Mouse (Mus musculus): Measurements from ENCODE around the gene Pgbd5. TPM values are rescaled to one million over a fixed set of nuclear protein-coding genes. Genes with fewer than 3 reads are reported as not detected.

The Pgbd5 gene
- polyA plus RNA-seq, 1 experiment from 2014 or later, result 0.15 TPM

DNA sequence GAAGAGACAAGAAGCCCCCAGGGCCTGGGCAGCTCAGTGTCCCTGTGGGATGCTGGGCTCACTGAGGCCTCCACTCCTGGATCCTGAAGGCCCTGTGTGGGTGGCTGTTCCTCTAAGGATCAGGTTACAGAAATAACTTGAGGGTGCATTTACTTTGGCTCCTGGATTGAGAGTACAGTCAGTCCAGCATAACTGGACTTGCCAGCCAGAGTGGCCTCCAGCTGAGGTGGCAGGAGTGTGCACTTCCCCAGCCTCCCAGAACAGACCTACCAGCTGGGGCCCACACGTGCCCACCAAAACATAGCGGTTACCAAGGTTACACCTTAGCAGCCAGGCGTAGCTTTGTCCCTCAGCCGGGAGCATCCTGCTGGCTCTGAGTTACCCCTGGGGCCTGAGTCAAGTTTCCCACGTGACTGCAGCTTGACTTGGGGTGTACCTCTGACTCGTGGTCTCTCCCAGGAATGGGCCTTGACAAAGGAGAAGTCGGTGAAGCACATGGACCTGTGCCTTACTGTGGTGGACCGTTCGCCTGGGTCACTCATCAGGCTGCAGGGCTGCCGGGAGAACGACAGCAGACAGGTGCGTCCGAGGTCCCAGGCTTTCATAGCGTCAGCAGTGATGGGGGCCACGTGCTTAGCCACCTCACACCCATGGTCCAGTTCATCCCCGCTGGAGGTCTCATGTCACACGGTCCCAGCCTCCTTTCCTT is 98.9 kb downstream of the Pgbd5 start:
- Histone ChIP-seq H3K4me3 (replicated peaks) (no peak overlapping the region), H3K4me1 (replicated peaks) (peaks cover 5% of the 10 kb centered on the region), H3K9me3 (replicated peaks) (no peaks in the 10 kb centered on the region), H3K4me2 (no peak overlapping the region), H3K9ac (no peak overlapping the region), H3K27ac (replicated peaks) (no peak overlapping the region), H3K27me3 (no peaks in the 10 kb centered on the region), H3K36me3 (replicated peaks) (peaks cover 42% of the 10 kb centered on the region)
- no peak for ATAC-seq (ENCODE audit: insufficient read depth)
- 83% methylated on average over 17 of the region's 17 CpGs for WGBS (ENCODE audit: insufficient replicate concordance)

DNA sequence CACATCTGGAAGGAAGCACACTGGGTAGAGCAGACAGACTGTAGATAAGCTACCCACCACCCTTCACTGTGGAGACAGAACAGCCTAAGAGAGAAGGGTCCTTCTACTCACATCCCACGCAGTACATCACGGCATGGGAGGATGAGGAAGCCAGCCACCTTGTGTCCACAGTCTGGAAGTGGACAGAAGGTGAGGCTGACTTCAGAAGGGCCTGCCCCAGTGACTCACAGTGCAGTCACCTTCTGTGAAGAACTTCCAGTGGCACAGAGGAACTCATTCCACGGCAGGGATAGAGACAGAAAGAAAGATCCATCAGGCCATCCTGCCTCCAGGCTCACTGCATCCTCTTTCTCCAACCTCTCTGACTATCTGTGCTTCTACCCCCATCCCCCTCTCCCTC is 99.7 kb downstream of the Pgbd5 start:
- H3K4me3 ChIP-seq (replicated peaks), result no peak overlapping the region
- no peaks in the 10 kb centered on the region for H3K27me3 ChIP-seq
- H3K9ac ChIP-seq, result no peak overlapping the region
- H3K27ac ChIP-seq (replicated peaks), result no peak overlapping the region
- WGBS (ENCODE audit: insufficient replicate concordance), result 76% methylated on average over 3 of the region's 3 CpGs
- peaks cover 5% of the 10 kb centered on the region for H3K4me1 ChIP-seq (replicated peaks)
- H3K36me3 ChIP-seq (replicated peaks), result peaks cover 46% of the 10 kb centered on the region
- H3K9me3 ChIP-seq (replicated peaks), result no peaks in the 10 kb centered on the region
- ATAC-seq (ENCODE audit: insufficient read depth), result no peak
- H3K4me2 ChIP-seq, result no peak overlapping the region

DNA sequence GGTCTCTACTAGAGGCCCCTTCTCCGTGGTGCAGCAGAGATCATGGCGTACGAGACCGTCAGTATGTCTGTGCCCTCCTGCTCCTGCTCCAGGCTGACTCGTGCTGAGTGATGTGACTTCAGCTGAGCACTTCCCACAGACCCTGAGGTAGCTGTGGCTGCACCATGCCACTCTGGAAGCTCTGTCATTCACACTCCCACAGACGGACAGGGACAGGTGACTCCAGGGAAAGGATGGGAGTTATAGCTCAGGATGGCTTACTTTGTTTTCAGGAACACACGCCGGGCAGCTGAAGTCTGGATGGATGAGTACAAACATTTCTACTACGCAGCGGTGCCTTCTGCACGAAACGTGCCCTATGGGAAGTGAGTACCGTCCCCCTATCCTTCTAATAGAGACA is 103.2 kb downstream of the Pgbd5 start:
- no peak overlapping the region for H3K4me3 ChIP-seq (replicated peaks)
- no peak for ATAC-seq (ENCODE audit: insufficient read depth)
- no peak overlapping the region for H3K9ac ChIP-seq
- H3K4me1 ChIP-seq (replicated peaks), result no peaks in the 10 kb centered on the region
- H3K9me3 ChIP-seq (replicated peaks), result no peaks in the 10 kb centered on the region
- H3K36me3 ChIP-seq (replicated peaks), result peaks cover 47% of the 10 kb centered on the region
- WGBS (ENCODE audit: insufficient replicate concordance), result 82% methylated on average over 13 of the region's 13 CpGs
- H3K27ac ChIP-seq (replicated peaks), result no peak overlapping the region
- H3K4me2 ChIP-seq, result no peak overlapping the region
- H3K27me3 ChIP-seq, result no peaks in the 10 kb centered on the region

- no peaks in the 10 kb centered on the region for H3K27me3 ChIP-seq
- H3K27ac ChIP-seq (replicated peaks), result no peak overlapping the region
- WGBS (ENCODE audit: insufficient replicate concordance), result 81% methylated on average over 11 of the region's 11 CpGs
- H3K4me2 ChIP-seq, result no peak overlapping the region
- no peaks in the 10 kb centered on the region for H3K9me3 ChIP-seq (replicated peaks)
- no peak overlapping the region for H3K4me3 ChIP-seq (replicated peaks)
- ATAC-seq (ENCODE audit: insufficient read depth), result no peak
- 0 out of 2 replicates have a peak, but pooled peaks cover 3% of the 10 kb centered on the region for H3K4me1 ChIP-seq (replicated peaks)
- H3K36me3 ChIP-seq (replicated peaks), result peaks cover 20% of the 10 kb centered on the region; the same call in 1 of the 2 replicates
- no peak overlapping the region for H3K9ac ChIP-seq
Observed at GRCm38 (mm10) chr8:124331706-124332105, 107.8 kb downstream of the Pgbd5 start.

GRCm38 (mm10) chr8:124331094-124331493 is 108.4 kb downstream of the Pgbd5 start:
- H3K4me2 ChIP-seq, result no peak overlapping the region
- no peaks in the 10 kb centered on the region for H3K9me3 ChIP-seq (replicated peaks)
- H3K27me3 ChIP-seq, result no peaks in the 10 kb centered on the region
- no peak overlapping the region for H3K4me3 ChIP-seq (replicated peaks)
- ATAC-seq (ENCODE audit: insufficient read depth), result no peak
- no peak overlapping the region for H3K9ac ChIP-seq
- 0 out of 2 replicates have a peak, but pooled peaks cover 3% of the 10 kb centered on the region for H3K4me1 ChIP-seq (replicated peaks)
- H3K36me3 ChIP-seq (replicated peaks), result peaks cover 18% of the 10 kb centered on the region; the same call in 1 of the 2 replicates
- 64% methylated on average over 3 of the region's 3 CpGs for WGBS (ENCODE audit: insufficient replicate concordance)
- no peak overlapping the region for H3K27ac ChIP-seq (replicated peaks)

GRCm38 (mm10) chr8:124330433-124330832 is 109.0 kb downstream of the Pgbd5 start:
- Histone ChIP-seq H3K9me3 (replicated peaks) (no peaks in the 10 kb centered on the region), H3K36me3 (replicated peaks) (peaks cover 17% of the 10 kb centered on the region; the same call in 1 of the 2 replicates)

GRCm38 (mm10) chr8:124329690-124330089 is 109.8 kb downstream of the Pgbd5 start:
- WGBS (ENCODE audit: insufficient replicate concordance), result 82% methylated on average over 10 of the region's 10 CpGs
- no peak overlapping the region for H3K4me2 ChIP-seq
- no peak overlapping the region for H3K27ac ChIP-seq (replicated peaks)
- no peak for ATAC-seq (ENCODE audit: insufficient read depth)
- H3K4me1 ChIP-seq (replicated peaks), result 0 out of 2 replicates have a peak, but pooled peaks cover 3% of the 10 kb centered on the region
- H3K9ac ChIP-seq, result no peak overlapping the region
- H3K36me3 ChIP-seq (replicated peaks), result peaks cover 15% of the 10 kb centered on the region
- H3K9me3 ChIP-seq (replicated peaks), result no peaks in the 10 kb centered on the region
- H3K27me3 ChIP-seq, result no peaks in the 10 kb centered on the region
- no peak overlapping the region for H3K4me3 ChIP-seq (replicated peaks)

More at GRCm38 (mm10) chr8:124330433-124330832, 109.0 kb downstream of the Pgbd5 start:
- Histone ChIP-seq H3K4me1 (replicated peaks) (0 out of 2 replicates have a peak, but pooled peaks cover 3% of the 10 kb centered on the region), H3K4me3 (replicated peaks) (no peak overlapping the region), H3K27me3 (no peaks in the 10 kb centered on the region), H3K4me2 (no peak overlapping the region), H3K9ac (no peak overlapping the region), H3K27ac (replicated peaks) (no peak overlapping the region)
- WGBS (ENCODE audit: insufficient replicate concordance), result 61% methylated on average over 2 of the region's 3 CpGs
- no peak for ATAC-seq (ENCODE audit: insufficient read depth)

DNA sequence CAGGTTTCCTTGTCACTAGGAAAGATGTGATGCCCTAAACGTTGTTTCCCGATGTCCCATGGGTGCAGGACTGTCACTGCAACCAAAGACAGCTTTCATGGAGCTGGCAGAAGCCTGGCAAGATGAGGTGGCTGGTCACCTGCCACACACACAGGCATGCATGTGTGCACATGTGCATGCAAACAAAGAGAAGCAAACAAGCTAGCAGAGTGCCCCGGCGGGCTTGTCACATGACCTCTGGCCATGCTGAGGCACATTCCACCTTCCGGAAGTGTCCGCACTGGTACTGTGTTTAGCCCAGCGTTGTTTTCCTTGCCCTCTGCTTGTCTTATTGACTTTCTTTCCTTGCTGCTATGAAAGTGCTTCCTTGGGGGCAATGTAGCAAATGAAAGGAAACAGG is 111.2 kb downstream of the Pgbd5 start:
- Histone ChIP-seq H3K4me3 (replicated peaks) (no peak overlapping the region), H3K27ac (replicated peaks) (no peak overlapping the region), H3K4me2 (no peak overlapping the region), H3K4me1 (replicated peaks) (0 out of 2 replicates have a peak, but pooled peaks cover 3% of the 10 kb centered on the region), H3K27me3 (no peaks in the 10 kb centered on the region), H3K36me3 (replicated peaks) (peaks cover 21% of the 10 kb centered on the region), H3K9me3 (replicated peaks) (no peaks in the 10 kb centered on the region), H3K9ac (no peak overlapping the region)
- 73% methylated on average over 7 of the region's 7 CpGs for WGBS (ENCODE audit: insufficient replicate concordance)
- ATAC-seq (ENCODE audit: insufficient read depth), result no peak

- H3K4me1 ChIP-seq (replicated peaks), result peaks cover 28% of the 10 kb centered on the region
- no peak overlapping the region for H3K4me2 ChIP-seq
- H3K4me3 ChIP-seq (replicated peaks), result no peak overlapping the region
- H3K36me3 ChIP-seq (replicated peaks), result peaks cover 21% of the 10 kb centered on the region
- no peak for ATAC-seq (ENCODE audit: insufficient read depth)
- WGBS (ENCODE audit: insufficient replicate concordance), result 84% methylated on average over 14 of the region's 14 CpGs
- H3K27ac ChIP-seq (replicated peaks), result no peak overlapping the region
- no peaks in the 10 kb centered on the region for H3K9me3 ChIP-seq (replicated peaks)
- no peaks in the 10 kb centered on the region for H3K27me3 ChIP-seq
- no peak overlapping the region for H3K9ac ChIP-seq
Observed at GRCm38 (mm10) chr8:124323356-124323755, 116.1 kb downstream of the Pgbd5 start.

DNA sequence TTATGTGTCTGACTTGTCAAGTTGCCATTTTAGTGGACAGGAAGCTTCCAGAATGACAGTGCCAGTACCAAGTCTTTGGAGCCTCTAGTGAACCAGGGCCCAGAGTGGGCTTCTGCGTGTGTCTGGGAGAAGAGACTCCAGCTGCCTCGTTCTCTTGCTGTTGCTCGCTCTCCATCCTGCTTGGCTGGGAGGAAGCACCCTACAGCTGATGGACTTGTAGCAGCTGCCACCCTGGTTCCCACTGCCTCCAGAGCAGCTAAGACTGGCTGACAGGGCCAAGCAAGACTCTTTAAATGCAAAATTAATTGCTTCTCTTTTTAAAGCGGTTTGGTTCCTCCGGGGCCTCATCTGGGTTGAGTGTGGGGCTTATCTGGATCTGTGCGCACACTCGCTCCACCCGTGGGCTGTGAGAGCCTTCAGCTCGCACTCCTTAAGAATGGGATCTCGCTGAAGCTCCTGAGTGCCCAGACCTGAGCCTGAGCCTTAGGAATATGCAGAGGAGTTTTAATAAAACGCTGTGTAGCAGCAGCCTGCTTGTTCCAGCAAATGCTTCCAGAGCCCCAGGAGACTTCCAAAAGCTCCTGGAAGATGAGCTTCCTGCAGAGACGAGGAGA is 118.1 kb downstream of the Pgbd5 start:
- ATAC-seq (ENCODE audit: insufficient read depth), result no peak
- Histone ChIP-seq H3K36me3 (replicated peaks) (peaks cover 19% of the 10 kb centered on the region), H3K27ac (replicated peaks) (no peak overlapping the region), H3K4me1 (replicated peaks) (peaks cover 43% of the 10 kb centered on the region), H3K9ac (no peak overlapping the region), H3K9me3 (replicated peaks) (no peaks in the 10 kb centered on the region), H3K27me3 (no peaks in the 10 kb centered on the region), H3K4me3 (replicated peaks) (no peak overlapping the region), H3K4me2 (no peak overlapping the region)
- WGBS (ENCODE audit: insufficient replicate concordance), result 30% methylated on average over 12 of the region's 12 CpGs

GRCm38 (mm10) chr8:124319316-124319652 is 120.2 kb downstream of the Pgbd5 start:
- Histone ChIP-seq H3K9me3 (replicated peaks) (no peaks in the 10 kb centered on the region), H3K27ac (replicated peaks) (no peak overlapping the region), H3K4me1 (replicated peaks) (peaks cover 47% of the 10 kb centered on the region), H3K27me3 (no peaks in the 10 kb centered on the region), H3K4me3 (replicated peaks) (no peak overlapping the region), H3K36me3 (replicated peaks) (peaks cover 7% of the 10 kb centered on the region), H3K4me2 (no peak overlapping the region), H3K9ac (no peak overlapping the region)
- ATAC-seq (ENCODE audit: insufficient read depth), result 0 out of 2 replicates have a peak, but pooled peaks have one; percentile 29
- 21% methylated on average over 4 of the region's 4 CpGs for WGBS (ENCODE audit: insufficient replicate concordance)
